21 mouse cellular contexts compared by ENCODE assay signal in the genomic region with DNA sequence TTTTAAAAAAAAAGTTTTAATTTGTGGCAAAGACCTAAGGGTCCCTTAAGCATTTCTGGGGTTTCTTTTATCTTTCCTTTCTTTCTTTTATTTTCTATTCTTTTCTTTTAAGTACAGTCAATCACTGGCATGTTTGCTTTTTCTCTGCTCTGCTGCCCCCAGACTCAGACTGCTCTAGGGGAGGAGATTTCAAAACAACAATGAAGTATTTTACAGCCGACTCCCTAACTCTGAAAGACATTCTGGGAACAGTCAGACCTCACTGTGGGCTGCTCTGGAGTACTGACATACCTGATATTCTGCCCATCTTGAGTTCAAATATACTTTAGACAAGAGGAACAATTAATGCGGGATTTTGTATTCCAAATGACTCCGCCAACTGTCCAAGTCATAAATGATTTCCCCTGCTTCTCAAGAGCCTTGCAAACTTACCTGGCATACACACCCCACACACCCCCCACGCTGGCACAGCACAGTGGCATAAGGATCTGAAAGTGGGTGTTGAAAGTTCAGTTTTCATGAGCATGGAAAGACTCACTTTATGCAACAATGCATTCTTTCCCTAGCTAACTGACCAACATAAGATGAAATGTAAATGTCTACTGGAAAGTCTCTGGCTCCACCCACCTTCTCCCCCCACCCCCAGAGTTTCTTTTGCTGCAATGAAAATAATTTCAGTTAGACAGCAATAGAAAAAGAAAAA. TPM values are rescaled to one million over a fixed set of nuclear protein-coding genes. Genes with fewer than 3 reads are reported as not detected.
DNase-seq lines count a peak whose midpoint lies in the region; ATAC-seq and TF ChIP-seq lines count a peak whose summit lies in the region.
"Had no signal": no experiment of that assay in that cellular context is flagged by ENCODE, and none has a peak within 500 bp of the region (broad histone marks: within the 10 kb centered on the region; RNA-seq: fewer than 3 reads in every experiment).

No protein-coding gene starts in this region.

- no peak for ATAC-seq in heart, embryonic 15.5 days (replicated peaks; ENCODE audit: insufficient number of reproducible peaks, insufficient read depth, low FRiP score, low read depth)
- ATAC-seq in lung, embryonic 16.5 days (ENCODE audit: low read depth): peak; percentile 54; the same call in 1 of the 2 replicates
- no peak for ATAC-seq in intestine, postnatal 0 days
- ATAC-seq in neural tube, embryonic 13.5 days (ENCODE audit: low read depth): no peak
- ATAC-seq: activated CD4-positive, CD25-positive, alpha-beta regulatory T cell, adult 4 months; liver, postnatal 0 days; Patski had no signal

- peaks cover 42% of the 10 kb centered on the region for H3K4me1 ChIP-seq in heart, embryonic 15.5 days (replicated peaks)
- peaks cover 14% of the 10 kb centered on the region for H3K4me1 ChIP-seq in lung, embryonic 16.5 days (replicated peaks; ENCODE audit: control insufficient read depth, insufficient read depth, low read length)
- 0 out of 2 replicates have a peak, but pooled peaks cover 8% of the 10 kb centered on the region for H3K4me1 ChIP-seq in intestine, postnatal 0 days (replicated peaks; ENCODE audit: control insufficient read depth, insufficient read depth, low read length)
- H3K4me1 ChIP-seq in neural tube, embryonic 13.5 days (replicated peaks): peaks cover 59% of the 10 kb centered on the region

- H3K4me2 ChIP-seq in heart, embryonic 15.5 days: peak overlapping the region; percentile 5; the same call in 1 of the 2 replicates
- H3K4me2 ChIP-seq in lung, embryonic 16.5 days (ENCODE audit: low read depth, low read length): no peak overlapping the region
- peak overlapping the region; percentile 37 for H3K4me2 ChIP-seq in intestine, postnatal 0 days (replicated peaks; ENCODE audit: low read depth)
- H3K4me2 ChIP-seq in neural tube, embryonic 13.5 days: peak overlapping the region; percentile 11
- H3K4me2 ChIP-seq: embryonic facial prominence, embryonic 12.5 days; hindbrain, embryonic 15.5 days had no signal

- H3K27me3 ChIP-seq in heart, embryonic 15.5 days: no peaks in the 10 kb centered on the region
- no peaks in the 10 kb centered on the region for H3K27me3 ChIP-seq in lung, embryonic 16.5 days (ENCODE audit: control insufficient read depth, insufficient read depth, low read depth, low read length)
- no peaks in the 10 kb centered on the region for H3K27me3 ChIP-seq in intestine, postnatal 0 days (replicated peaks; ENCODE audit: control insufficient read depth, insufficient read depth, low read length)
- no peaks in the 10 kb centered on the region for H3K27me3 ChIP-seq in neural tube, embryonic 13.5 days
- H3K27me3 ChIP-seq: embryonic facial prominence, embryonic 12.5 days; hindbrain, embryonic 15.5 days; Patski had no signal

- DNase-seq in heart, adult 18-20 months: no peak
- no peak for DNase-seq in lung, postnatal 14 days
- DNase-seq in thymus, postnatal 4 days: no peak
- no peak for DNase-seq in gastrocnemius, postnatal 36 days
- DNase-seq: adrenal gland, postnatal 25 days; cerebellum, adult 8-10 months; gastrocnemius, postnatal 14 days; heart, postnatal 10 days; kidney, adult 2 months; liver; liver, postnatal 0 days; right cerebral cortex, postnatal 25 days; thymus, postnatal 25 days had no signal

- intact Hi-C loops in gastrocnemius, postnatal 36 days (cut with DNase I): no loop called here

- no peaks in the 10 kb centered on the region for H3K9me3 ChIP-seq in heart, embryonic 15.5 days (replicated peaks)
- H3K9me3 ChIP-seq in lung, embryonic 16.5 days (ENCODE audit: control insufficient read depth, low read length): no peaks in the 10 kb centered on the region
- H3K9me3 ChIP-seq in intestine, postnatal 0 days (ENCODE audit: control insufficient read depth): no peaks in the 10 kb centered on the region
- no peaks in the 10 kb centered on the region for H3K9me3 ChIP-seq in neural tube, embryonic 13.5 days
- H3K9me3 ChIP-seq: embryonic facial prominence, embryonic 12.5 days; hindbrain, embryonic 15.5 days had no signal

- no peaks in the 10 kb centered on the region; the same call in 1 of the 2 replicates for H3K36me3 ChIP-seq in heart, embryonic 15.5 days
- peaks cover 3% of the 10 kb centered on the region; the same call in 1 of the 2 replicates for H3K36me3 ChIP-seq in lung, embryonic 16.5 days (ENCODE audit: control insufficient read depth, insufficient read depth, low read length)
- H3K36me3 ChIP-seq in intestine, postnatal 0 days (ENCODE audit: control insufficient read depth, insufficient read depth): no peaks in the 10 kb centered on the region
- H3K36me3 ChIP-seq in neural tube, embryonic 13.5 days: peaks cover 16% of the 10 kb centered on the region
- H3K36me3 ChIP-seq: hindbrain, embryonic 15.5 days had no signal

- H3K9ac ChIP-seq in heart, embryonic 15.5 days: no peak overlapping the region
- no peak overlapping the region for H3K9ac ChIP-seq in lung, embryonic 16.5 days (ENCODE audit: low read length)
- no peak overlapping the region for H3K9ac ChIP-seq in intestine, postnatal 0 days (ENCODE audit: low read depth, low read length)
- H3K9ac ChIP-seq in neural tube, embryonic 13.5 days: no peak overlapping the region
- H3K9ac ChIP-seq: embryonic facial prominence, embryonic 12.5 days; hindbrain, embryonic 15.5 days; liver, postnatal 0 days had no signal

- no peak for TF ChIP-seq CTCF in intestine, postnatal 0 days (IDR thresholded peaks at IDR 0.05; ENCODE audit: low read depth)

- WGBS in heart, embryonic 15.5 days: 57% methylated on average over 4 of the region's 4 CpGs
- 59% methylated on average over 4 of the region's 4 CpGs for WGBS in lung, embryonic 16.5 days
- WGBS in intestine, postnatal 0 days: 64% methylated on average over 4 of the region's 4 CpGs
- WGBS in neural tube, embryonic 13.5 days: 30% methylated on average over 4 of the region's 4 CpGs

- H3K4me3 ChIP-seq in heart, embryonic 15.5 days: no peak overlapping the region
- no peak overlapping the region for H3K4me3 ChIP-seq in lung, embryonic 16.5 days (ENCODE audit: low read length)
- 0 out of 2 replicates have a peak overlapping the region, but pooled peaks have one; percentile 7 for H3K4me3 ChIP-seq in intestine, postnatal 0 days (ENCODE audit: low read depth, low read length)
- H3K4me3 ChIP-seq in neural tube, embryonic 13.5 days: no peak overlapping the region
- H3K4me3 ChIP-seq: embryonic facial prominence, embryonic 12.5 days; hindbrain, embryonic 15.5 days had no signal

- no peak overlapping the region for H3K27ac ChIP-seq in heart, embryonic 15.5 days
- no peak overlapping the region for H3K27ac ChIP-seq in lung, embryonic 16.5 days (ENCODE audit: low read length)
- H3K27ac ChIP-seq in intestine, postnatal 0 days (ENCODE audit: low read depth, low read length): no peak overlapping the region
- H3K27ac ChIP-seq in neural tube, embryonic 13.5 days (replicated peaks): no peak overlapping the region
- H3K27ac ChIP-seq: embryonic facial prominence, embryonic 12.5 days; hindbrain, embryonic 15.5 days had no signal

RNA-seq across cellular contexts. Expression of a gene that starts 21.1 kb away (rescaled TPM):
- 29.2 and 30.8 TPM in 2 replicates for polyA plus RNA-seq in heart, embryonic 15.5 days (2015; fragmentation: Nextera tagmentation; extraction: Ambion mirVana)
- 10 to 100 TPM; 13.1 to 20.1 TPM for total RNA-seq in heart, adult 18-20 months (2021)
- polyA plus RNA-seq in lung, embryonic 16.5 days (2015; fragmentation: Nextera tagmentation; extraction: Ambion mirVana): 43.6 and 45.1 TPM in 2 replicates
- polyA plus RNA-seq in intestine, postnatal 0 days (2015; fragmentation: Nextera tagmentation; extraction: Ambion mirVana): 17.5 and 20.0 TPM in 2 replicates
- 73.6 and 76.0 TPM in 2 replicates for polyA plus RNA-seq in neural tube, embryonic 13.5 days (2015; fragmentation: Nextera tagmentation; extraction: Ambion mirVana)
- 10 to 100 TPM; 92.2 to 94.5 TPM for total RNA-seq in gastrocnemius, postnatal 36 days (2021)
